Mouse (Mus musculus): ENCODE data around the gene Rab1b. TPM values are rescaled to one million over a fixed set of nuclear protein-coding genes. Genes with fewer than 3 reads are reported as not detected.
"Not testable (repeated sequence)": the region's sequence is repeated elsewhere in the genome, so short reads cannot be mapped to it uniquely, and the experiment has no call there.

Rab1b gene
- polyA plus RNA-seq, 1 experiment from 2014 or later = 286 TPM

DNA sequence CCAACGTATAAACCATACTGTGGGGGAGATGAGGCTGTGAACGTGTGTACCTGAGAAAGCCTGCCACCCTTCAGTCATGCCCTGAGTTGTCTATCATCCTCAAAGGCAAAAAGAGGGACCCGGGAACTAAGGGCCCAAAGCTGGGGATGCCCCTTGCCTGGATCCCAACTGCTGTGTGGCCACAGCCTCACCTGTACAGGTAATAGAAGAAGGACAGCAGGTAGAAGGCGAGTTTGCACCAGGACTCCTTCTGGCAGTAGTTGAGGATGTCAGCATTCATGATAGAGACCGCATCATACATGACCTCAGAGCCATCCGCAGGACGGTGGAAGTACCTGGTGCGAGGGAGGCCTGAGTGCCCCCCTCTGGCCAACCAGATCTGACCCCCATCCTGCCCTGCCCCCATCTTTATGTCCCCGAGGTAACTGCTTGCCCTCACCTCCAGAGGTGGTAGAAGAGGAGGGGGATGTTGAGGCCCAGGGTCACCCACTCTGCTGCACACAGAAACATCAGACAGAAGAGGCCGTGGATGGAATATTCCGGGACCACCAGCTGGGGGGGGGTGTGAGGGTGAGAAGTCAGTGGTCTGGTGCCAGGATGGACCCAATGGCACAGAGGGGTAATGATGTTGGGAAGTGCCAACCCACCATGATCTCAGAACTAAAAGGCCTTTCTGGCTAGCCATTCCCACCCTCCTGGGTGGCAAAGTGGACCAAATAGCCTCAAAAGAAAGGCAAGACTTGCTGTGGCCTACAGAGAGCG, 13.2 kb downstream of the Rab1b start:
- no peak for ATAC-seq (ENCODE audit: low FRiP score, low TSS enrichment)
- H3K9ac ChIP-seq (ENCODE audit: low read depth, low read length) = no peak overlapping the region
- H3K4me1 ChIP-seq (ENCODE audit: control insufficient read depth, insufficient read depth, low read length) = peaks cover 39% of the 10 kb centered on the region
- H3K27me3 ChIP-seq (ENCODE audit: control insufficient read depth, insufficient read depth, low read length) = no peaks in the 10 kb centered on the region
- H3K27ac ChIP-seq (ENCODE audit: low read depth, low read length) = no peak overlapping the region
- 70% methylated on average over 12 of the region's 12 CpGs for WGBS
- peaks cover 33% of the 10 kb centered on the region for H3K36me3 ChIP-seq (ENCODE audit: control insufficient read depth, insufficient read depth, low read length)
- H3K9me3 ChIP-seq (ENCODE audit: control insufficient read depth, low read length) = no peaks in the 10 kb centered on the region
- H3K4me3 ChIP-seq (ENCODE audit: low read length) = no peak overlapping the region
- no peak overlapping the region for H3K4me2 ChIP-seq (replicated peaks; ENCODE audit: low read depth, low read length)

- 89% methylated on average over 10 of the region's 10 CpGs for WGBS
- H3K27me3 ChIP-seq (ENCODE audit: control insufficient read depth, insufficient read depth, low read length) = no peaks in the 10 kb centered on the region
- no peak for ATAC-seq (ENCODE audit: low FRiP score, low TSS enrichment)
- H3K4me3 ChIP-seq (ENCODE audit: low read length) = no peak overlapping the region
- no peaks in the 10 kb centered on the region for H3K9me3 ChIP-seq (ENCODE audit: control insufficient read depth, low read length)
- peaks cover 33% of the 10 kb centered on the region for H3K36me3 ChIP-seq (ENCODE audit: control insufficient read depth, insufficient read depth, low read length)
- H3K9ac ChIP-seq (ENCODE audit: low read depth, low read length) = no peak overlapping the region
- no peak overlapping the region for H3K4me2 ChIP-seq (replicated peaks; ENCODE audit: low read depth, low read length)
- peaks cover 32% of the 10 kb centered on the region for H3K4me1 ChIP-seq (ENCODE audit: control insufficient read depth, insufficient read depth, low read length)
- no peak overlapping the region for H3K27ac ChIP-seq (ENCODE audit: low read depth, low read length)
Measured at GRCm38 (mm10) chr19:5092083-5092482, 14.8 kb downstream of the Rab1b start.

DNA sequence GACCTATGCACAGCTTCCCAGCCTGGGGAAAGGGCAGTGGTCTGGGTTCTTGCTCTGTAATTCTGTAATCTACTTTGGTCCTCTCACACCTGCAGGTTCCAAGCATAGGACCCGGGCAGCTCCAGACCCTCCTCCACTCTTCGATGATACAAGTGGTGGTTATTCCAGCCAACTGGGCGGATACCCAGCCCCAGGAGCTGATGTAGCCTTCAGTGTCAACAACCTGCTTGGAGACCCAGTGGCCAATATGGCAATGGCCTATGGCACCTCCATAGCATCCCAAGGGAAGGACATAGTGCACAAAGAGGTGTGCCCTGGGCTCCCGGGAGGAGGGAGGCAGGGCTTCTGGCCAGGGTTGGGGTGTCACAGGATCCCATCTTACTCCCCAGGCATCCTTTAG, 17.5 kb downstream of the Rab1b start:
- H3K27me3 ChIP-seq (ENCODE audit: control insufficient read depth, insufficient read depth, low read length) = peaks cover 21% of the 10 kb centered on the region
- WGBS = 95% methylated on average over 4 of the region's 4 CpGs
- ATAC-seq (ENCODE audit: low FRiP score, low TSS enrichment) = no peak
- H3K4me1 ChIP-seq (ENCODE audit: control insufficient read depth, insufficient read depth, low read length) = peaks cover 14% of the 10 kb centered on the region; the same call in 1 of the 2 replicates
- H3K9me3 ChIP-seq (ENCODE audit: control insufficient read depth, low read length) = no peaks in the 10 kb centered on the region
- H3K27ac ChIP-seq (ENCODE audit: low read depth, low read length) = no peak overlapping the region
- H3K36me3 ChIP-seq (ENCODE audit: control insufficient read depth, insufficient read depth, low read length) = peaks cover 33% of the 10 kb centered on the region
- H3K4me3 ChIP-seq (ENCODE audit: low read length) = peak overlapping the region; percentile 91
- H3K4me2 ChIP-seq (replicated peaks; ENCODE audit: low read depth, low read length) = peak overlapping the region; percentile 94
- H3K9ac ChIP-seq (ENCODE audit: low read depth, low read length) = peak overlapping the region; percentile 74; the same call in 1 of the 2 replicates

GRCm38 (mm10) chr19:5087884-5088728, 18.8 kb downstream of the Rab1b start, which contains the start of gene Yif1a:
Gene Yif1a, plus strand, starts transcription at chr19:5088538.
- H3K9me3 ChIP-seq (ENCODE audit: control insufficient read depth, low read length) = no peaks in the 10 kb centered on the region
- peak within 1 kb of the TSS; percentile 94 for H3K4me2 ChIP-seq (replicated peaks; ENCODE audit: low read depth, low read length)
- peak within 1 kb of the TSS; percentile 62; the same call in 1 of the 2 replicates for H3K27ac ChIP-seq (ENCODE audit: low read depth, low read length)
- under 1% methylated on average over 58 of the region's 58 CpGs for WGBS
- peak; percentile 91 for ATAC-seq (ENCODE audit: low FRiP score, low TSS enrichment)
- H3K4me1 ChIP-seq (ENCODE audit: control insufficient read depth, insufficient read depth, low read length) = peaks cover 13% of the 10 kb centered on the region; the same call in 1 of the 2 replicates
- H3K4me3 ChIP-seq (ENCODE audit: low read length) = peak within 1 kb of the TSS; percentile 91
- H3K27me3 ChIP-seq (ENCODE audit: control insufficient read depth, insufficient read depth, low read length) = peaks cover 34% of the 10 kb centered on the region
- H3K9ac ChIP-seq (ENCODE audit: low read depth, low read length) = peak within 1 kb of the TSS; percentile 74
- peaks cover 26% of the 10 kb centered on the region for H3K36me3 ChIP-seq (ENCODE audit: control insufficient read depth, insufficient read depth, low read length)

DNA sequence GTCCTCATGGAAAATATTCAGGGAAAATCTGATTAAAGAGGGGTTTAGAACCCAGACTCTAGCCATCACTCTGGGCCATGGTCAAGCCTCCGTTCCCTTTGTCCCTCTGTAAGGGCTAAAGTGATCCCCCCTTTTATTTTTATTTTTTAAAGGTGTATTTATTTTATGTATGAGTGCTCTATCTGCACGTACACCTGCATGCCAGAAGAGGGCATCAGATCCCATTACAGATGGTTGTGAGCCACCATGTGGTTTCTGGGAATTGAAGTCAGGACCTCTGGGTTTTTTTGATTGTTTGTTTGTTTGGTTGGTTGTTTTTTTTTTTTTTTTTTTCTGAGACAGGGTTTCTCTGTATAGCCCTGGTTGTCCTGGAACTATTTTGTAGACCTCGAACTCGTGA, 20.3 kb downstream of the Rab1b start:
- Histone ChIP-seq H3K36me3 (ENCODE audit: control insufficient read depth, insufficient read depth, low read length) (peaks cover 15% of the 10 kb centered on the region), H3K4me1 (ENCODE audit: control insufficient read depth, insufficient read depth, low read length) (peaks cover 13% of the 10 kb centered on the region; the same call in 1 of the 2 replicates), H3K27me3 (ENCODE audit: control insufficient read depth, insufficient read depth, low read length) (peaks cover 49% of the 10 kb centered on the region)
- H3K9ac ChIP-seq (ENCODE audit: low read depth, low read length); H3K4me3 ChIP-seq (ENCODE audit: low read length); H3K27ac ChIP-seq (ENCODE audit: low read depth, low read length); ATAC-seq (ENCODE audit: low FRiP score, low TSS enrichment); H3K9me3 ChIP-seq (ENCODE audit: control insufficient read depth, low read length); H3K4me2 ChIP-seq (replicated peaks; ENCODE audit: low read depth, low read length): not testable (repeated sequence)
- 52% methylated on average over 4 of the region's 4 CpGs for WGBS

- Histone ChIP-seq H3K9me3 (ENCODE audit: control insufficient read depth, low read length) (no peaks in the 10 kb centered on the region), H3K4me1 (ENCODE audit: control insufficient read depth, insufficient read depth, low read length) (peaks cover 13% of the 10 kb centered on the region; the same call in 1 of the 2 replicates), H3K9ac (ENCODE audit: low read depth, low read length) (peak within 1 kb of the TSS; percentile 47; the same call in 1 of the 2 replicates), H3K36me3 (ENCODE audit: control insufficient read depth, insufficient read depth, low read length) (peaks cover 4% of the 10 kb centered on the region; the same call in 1 of the 2 replicates), H3K27ac (ENCODE audit: low read depth, low read length) (no peak within 1 kb of the TSS), H3K4me2 (replicated peaks; ENCODE audit: low read depth, low read length) (peak within 1 kb of the TSS; percentile 67), H3K27me3 (ENCODE audit: control insufficient read depth, insufficient read depth, low read length) (peaks cover 62% of the 10 kb centered on the region), H3K4me3 (ENCODE audit: low read length) (peak within 1 kb of the TSS; percentile 51)
- ATAC-seq (ENCODE audit: low FRiP score, low TSS enrichment) = no peak
- WGBS = 1% methylated on average over 69 of the region's 69 CpGs
Measured at GRCm38 (mm10) chr19:5085145-5085863, 21.6 kb downstream of the Rab1b start, which contains the start of gene Tmem151a. Gene Tmem151a, minus strand, starts transcription at chr19:5085531.

DNA sequence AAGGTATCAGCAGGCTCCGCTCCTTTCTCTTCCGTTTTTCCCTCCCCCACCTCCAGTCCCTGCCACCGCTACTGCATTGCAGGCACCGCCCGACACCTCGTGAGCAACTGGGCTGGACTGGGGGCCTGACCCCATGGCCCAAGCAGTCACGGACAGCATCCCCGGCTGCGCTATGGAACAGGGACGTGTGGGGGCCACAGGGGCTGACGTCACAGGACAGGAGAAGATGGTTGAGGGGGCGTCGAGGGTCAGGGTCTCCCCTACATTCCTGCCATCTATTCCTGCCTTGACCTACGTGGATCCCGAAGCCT, 22.1 kb downstream of the Rab1b start:
- H3K9me3 ChIP-seq (ENCODE audit: control insufficient read depth, low read length) = no peaks in the 10 kb centered on the region
- peaks cover 2% of the 10 kb centered on the region; the same call in 1 of the 2 replicates for H3K36me3 ChIP-seq (ENCODE audit: control insufficient read depth, insufficient read depth, low read length)
- H3K27ac ChIP-seq (ENCODE audit: low read depth, low read length) = no peak overlapping the region
- peak overlapping the region; percentile 51 for H3K4me3 ChIP-seq (ENCODE audit: low read length)
- 3% methylated on average over 15 of the region's 15 CpGs for WGBS
- H3K9ac ChIP-seq (ENCODE audit: low read depth, low read length) = no peak overlapping the region
- peaks cover 13% of the 10 kb centered on the region; the same call in 1 of the 2 replicates for H3K4me1 ChIP-seq (ENCODE audit: control insufficient read depth, insufficient read depth, low read length)
- H3K4me2 ChIP-seq (replicated peaks; ENCODE audit: low read depth, low read length) = peak overlapping the region; percentile 67
- H3K27me3 ChIP-seq (ENCODE audit: control insufficient read depth, insufficient read depth, low read length) = peaks cover 67% of the 10 kb centered on the region
- ATAC-seq (ENCODE audit: low FRiP score, low TSS enrichment) = no peak

DNA sequence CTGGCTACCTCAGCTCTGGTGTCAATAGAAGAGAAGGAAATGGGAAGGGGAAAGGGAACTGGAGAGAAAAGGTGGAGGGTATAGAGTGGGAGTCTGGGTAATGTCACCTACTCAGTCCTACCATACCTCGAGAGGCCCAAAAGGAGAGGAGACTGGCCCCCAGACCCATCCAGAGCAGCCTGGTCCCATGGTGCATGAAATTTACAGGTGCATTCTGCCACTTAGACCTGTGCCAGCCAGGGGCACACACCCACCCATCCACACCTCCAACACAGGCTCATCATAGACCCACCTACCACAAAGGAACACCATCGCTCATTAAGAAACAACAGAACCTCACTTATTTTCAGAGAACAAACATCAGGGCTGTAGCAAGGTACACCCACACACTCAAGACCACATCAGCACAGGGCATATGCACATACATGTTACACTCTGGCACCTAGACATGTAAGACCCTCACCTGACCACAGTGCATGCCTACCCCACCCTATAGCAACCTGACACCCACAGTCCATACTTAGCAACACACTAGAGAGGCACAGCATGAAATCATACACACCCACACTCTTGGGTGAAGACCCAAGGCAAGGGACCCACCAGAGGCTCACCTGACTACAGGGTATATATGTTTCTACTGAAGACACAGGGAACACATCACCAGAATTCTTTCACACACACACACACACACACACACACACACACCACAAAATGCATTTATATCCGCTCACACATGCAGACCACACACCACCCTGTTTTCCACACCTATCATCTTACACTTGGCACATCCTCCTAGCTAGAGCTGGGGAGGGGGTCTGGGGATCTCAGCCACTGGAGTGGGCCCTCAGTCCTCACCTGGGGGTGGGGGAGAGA, 22.7 kb downstream of the Rab1b start:
- ATAC-seq (ENCODE audit: low FRiP score, low TSS enrichment) = no peak
- H3K4me3 ChIP-seq (ENCODE audit: low read length) = peak overlapping the region; percentile 51
- 62% methylated on average over 3 of the region's 3 CpGs for WGBS
- H3K9ac ChIP-seq (ENCODE audit: low read depth, low read length) = no peak overlapping the region
- H3K9me3 ChIP-seq (ENCODE audit: control insufficient read depth, low read length) = no peaks in the 10 kb centered on the region
- H3K27me3 ChIP-seq (ENCODE audit: control insufficient read depth, insufficient read depth, low read length) = peaks cover 67% of the 10 kb centered on the region
- H3K4me2 ChIP-seq (replicated peaks; ENCODE audit: low read depth, low read length) = no peak overlapping the region
- no peaks in the 10 kb centered on the region for H3K36me3 ChIP-seq (ENCODE audit: control insufficient read depth, insufficient read depth, low read length)
- H3K4me1 ChIP-seq (ENCODE audit: control insufficient read depth, insufficient read depth, low read length) = peaks cover 13% of the 10 kb centered on the region; the same call in 1 of the 2 replicates
- H3K27ac ChIP-seq (ENCODE audit: low read depth, low read length) = no peak overlapping the region

All from kidney, embryonic 14.5 days (tissue).